Mouse (Mus musculus): ENCODE data around the gene Fzr1.

DNA sequence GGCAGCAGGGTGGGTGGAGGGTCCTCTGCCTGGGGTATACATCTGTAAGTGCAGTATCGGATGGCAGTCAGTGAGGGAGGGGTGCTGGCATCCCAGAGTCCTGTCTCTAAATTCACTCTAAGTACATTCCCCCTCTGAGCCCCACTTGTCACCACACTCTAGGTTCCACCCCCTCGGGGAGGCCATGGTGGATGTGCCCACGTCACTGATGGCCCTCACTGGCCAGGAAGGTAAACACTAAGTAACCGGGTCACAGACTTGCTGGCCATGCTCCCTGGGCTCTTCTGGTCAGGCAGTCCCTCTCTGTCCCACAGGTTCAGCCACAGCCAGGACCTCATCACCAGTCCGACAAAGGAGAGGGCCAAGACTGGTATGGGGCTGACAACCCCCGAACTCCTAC, 43.9 kb upstream of the Fzr1 start:
- no peak for TF ChIP-seq CTCF (IDR thresholded peaks at IDR 0.05; ENCODE audit: control insufficient read depth, insufficient read depth, insufficient read length)
- no peak for TF ChIP-seq USF1 (IDR thresholded peaks at IDR 0.05; ENCODE audit: low read depth)
- no peak for TF ChIP-seq MYOD1 (IDR thresholded peaks at IDR 0.05; ENCODE audit: control insufficient read depth, insufficient read length, low read depth)

Data from C2C12 (cell line).